Mouse (Mus musculus) adrenal gland, adult (tissue): Measurements from ENCODE around the gene Ctnna3.
"Not testable (repeated sequence)": the region's sequence is repeated elsewhere in the genome, so short reads cannot be mapped to it uniquely, and the experiment has no call there.

Source experiments
- DNase-seq, 2 experiments: peaks; one replicate each; pipeline ENCODE4 v3.0.0; 2022 to 2023; ENCODE audit warnings: low spot score in 1 of 2; ENCODE audit not compliant: inconsistent age in 2 of 2

Gene Ctnna3

DNA sequence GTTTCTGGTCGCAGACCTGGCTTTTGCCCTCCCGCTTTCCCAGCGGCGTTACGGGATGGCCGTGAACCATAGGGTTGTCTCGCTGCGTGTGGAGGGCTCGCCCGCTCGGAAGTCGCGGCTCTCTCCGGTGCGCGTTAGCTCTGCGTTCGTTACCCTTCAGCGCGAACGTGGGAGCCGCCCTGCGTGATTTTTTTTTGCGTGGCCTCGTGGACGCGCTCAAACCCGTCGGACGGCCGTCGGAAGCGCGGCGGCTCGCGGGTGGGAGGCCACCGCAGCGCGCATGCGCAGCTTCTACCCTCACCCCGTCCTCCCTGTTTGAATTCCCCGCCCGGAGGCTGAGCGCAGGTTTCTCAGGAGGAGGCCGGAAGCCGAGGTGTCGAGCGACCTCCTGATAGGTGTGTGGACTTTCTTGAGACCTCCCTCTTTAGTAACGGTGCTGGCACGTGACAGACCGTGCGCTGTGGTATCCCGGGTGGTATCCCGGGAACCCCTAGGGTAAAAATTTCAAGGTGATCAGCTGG is at the start of gene Ctnna3:
Gene Ctnna3 (plus strand): TSS at position 314 of the 521 bp plus-strand sequence.
- peak; percentile 92 to 95 for DNase-seq

DNA sequence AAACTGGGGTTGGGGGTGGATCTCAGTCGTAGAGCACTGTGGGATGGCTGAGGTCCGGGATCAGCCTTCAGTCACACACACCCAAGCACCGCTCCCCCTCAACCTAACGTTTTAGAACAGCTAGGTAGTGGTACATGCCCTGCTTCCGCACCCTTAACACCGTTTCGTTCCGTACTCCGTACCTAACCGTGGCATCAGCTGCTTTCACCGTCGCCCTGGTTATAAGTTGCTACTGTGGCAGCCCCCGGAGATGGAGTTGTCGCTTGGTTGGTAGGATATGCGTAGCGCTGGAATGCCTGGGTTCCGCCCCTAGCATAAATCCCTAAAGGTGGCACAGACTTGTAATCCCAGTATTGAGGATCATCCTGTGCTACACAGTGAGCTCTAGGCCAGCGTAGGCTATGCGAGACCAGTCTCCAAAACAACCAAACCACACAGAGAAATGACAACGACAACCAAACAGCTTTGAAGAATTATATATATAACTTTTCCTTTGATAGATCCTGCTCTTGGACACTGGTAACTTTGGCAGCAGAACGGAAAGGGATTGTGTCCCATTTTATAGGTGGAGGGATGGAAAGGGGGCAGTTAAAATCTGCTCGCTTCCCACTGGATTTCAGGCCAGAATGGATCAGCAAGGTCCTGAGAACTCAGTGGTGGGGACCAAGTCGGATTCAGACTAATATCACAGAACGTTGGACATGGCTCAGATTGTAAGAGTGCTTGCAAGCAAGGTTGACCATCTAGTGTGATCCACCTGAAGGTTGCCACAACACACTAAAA is 48.2 kb upstream of the Ctnna3 start, which contains the start of gene Sirt1:
Gene Sirt1 (minus strand): TSS at position 207 of the 783 bp plus-strand sequence.
- DNase-seq = peak; percentile 27 to 55

DNA sequence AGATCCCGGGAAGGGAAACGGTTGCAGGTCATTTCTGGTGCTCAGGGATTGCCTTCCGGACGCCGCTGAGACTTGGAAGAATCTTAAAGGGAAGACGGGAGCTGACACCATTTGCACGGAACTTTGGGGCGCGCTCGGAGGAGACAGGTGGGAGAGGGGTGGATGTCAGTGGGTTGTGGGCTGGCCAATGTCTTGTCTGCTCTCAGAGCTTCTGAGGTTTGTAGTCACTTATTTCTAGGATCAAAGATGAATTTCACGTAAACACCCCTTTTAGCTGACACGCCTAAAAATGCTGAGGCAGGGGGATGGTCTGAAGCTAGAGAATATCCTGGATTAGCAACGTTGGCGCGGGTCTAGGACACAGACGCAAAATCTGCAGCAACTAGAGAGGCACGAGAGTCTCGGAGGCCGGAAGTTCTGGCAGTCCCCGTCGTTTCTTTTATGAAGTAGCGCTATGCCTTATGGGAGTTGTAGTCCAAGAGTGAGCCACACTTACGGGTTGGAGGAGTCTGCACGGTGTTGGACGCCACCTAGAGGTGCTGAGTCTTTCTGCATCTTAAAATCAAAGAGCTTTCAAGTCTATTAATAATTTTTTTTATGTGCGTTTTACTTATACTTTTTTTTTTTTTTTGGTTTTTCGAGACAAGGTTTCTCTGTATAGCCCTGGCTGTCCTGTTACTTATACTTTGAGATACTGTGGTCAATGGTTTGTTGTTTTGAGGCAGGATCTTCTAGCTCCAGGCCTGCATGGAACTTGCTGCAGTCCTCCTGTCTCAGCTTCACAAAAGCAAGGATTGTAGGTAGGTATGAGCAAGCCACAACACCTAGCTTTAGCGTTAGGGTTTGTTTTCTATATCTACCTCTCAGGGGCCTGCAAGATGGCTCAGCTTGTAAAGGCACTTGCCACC is 47.3 kb upstream of the Ctnna3 start, which contains the start of gene Dnajc12:
Gene Dnajc12 (plus strand): TSS at position 72 of the 908 bp plus-strand sequence.
- DNase-seq = peak; percentile 80 to 95

DNA sequence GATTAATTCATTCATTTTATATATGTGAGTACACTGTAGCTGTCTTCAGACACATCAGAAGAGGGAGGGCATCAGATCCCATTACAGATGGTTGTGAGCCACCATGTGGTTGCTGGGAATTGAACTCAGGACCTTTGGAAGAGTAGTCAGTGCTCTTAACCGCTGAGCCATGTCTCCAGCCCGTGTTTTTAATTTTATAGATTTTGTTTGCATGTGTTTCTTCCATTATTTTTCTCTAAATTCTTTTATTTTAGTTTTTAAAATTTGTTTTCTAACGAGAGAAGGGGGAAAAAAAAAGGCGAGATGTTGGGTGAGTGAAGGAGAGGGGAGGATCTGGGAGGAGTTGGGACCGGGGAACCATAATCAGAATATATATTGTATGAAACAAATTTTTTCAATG is 44.0 kb upstream of the Ctnna3 start:
- DNase-seq = not testable (repeated sequence)

DNA sequence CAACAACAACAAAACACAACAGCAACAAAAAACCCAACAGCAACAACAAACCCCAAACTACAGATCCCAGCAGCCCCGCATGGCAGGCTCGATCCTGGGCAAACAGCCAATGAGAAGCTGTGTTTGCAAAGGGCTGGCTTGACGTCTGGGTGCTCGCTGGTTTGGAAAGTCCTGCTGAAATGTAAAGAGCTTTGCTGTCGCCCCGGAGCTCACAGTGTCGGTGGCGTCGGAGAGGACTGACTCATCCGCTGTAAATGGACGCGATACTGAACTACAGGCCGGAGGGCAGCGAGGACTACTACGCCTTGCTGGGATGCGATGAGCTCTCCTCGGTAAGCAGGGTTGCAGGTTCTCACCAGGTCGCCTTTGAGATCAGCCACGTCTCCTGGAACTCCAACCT is 43.5 kb upstream of the Ctnna3 start:
- DNase-seq = peak; percentile 89 to 95

DNA sequence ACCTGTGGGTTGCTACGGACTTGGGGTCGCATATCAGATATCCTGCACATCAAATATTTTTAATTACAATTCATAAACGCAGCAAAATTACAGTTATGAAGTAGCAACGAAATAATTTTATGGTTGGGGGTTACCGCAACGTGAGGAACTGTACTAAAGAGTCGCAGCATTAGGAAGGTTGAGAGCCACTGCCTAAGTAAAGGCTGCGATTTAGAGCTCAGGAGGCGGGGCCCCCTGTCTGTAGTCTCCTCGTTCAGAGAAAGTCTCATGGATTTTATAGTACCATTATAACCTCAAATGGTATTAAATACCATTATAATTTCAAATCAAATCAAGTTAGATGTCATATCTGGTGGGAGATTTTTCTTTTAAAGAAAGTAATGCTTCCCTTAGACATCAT is 42.9 kb upstream of the Ctnna3 start:
- no peak for DNase-seq

DNA sequence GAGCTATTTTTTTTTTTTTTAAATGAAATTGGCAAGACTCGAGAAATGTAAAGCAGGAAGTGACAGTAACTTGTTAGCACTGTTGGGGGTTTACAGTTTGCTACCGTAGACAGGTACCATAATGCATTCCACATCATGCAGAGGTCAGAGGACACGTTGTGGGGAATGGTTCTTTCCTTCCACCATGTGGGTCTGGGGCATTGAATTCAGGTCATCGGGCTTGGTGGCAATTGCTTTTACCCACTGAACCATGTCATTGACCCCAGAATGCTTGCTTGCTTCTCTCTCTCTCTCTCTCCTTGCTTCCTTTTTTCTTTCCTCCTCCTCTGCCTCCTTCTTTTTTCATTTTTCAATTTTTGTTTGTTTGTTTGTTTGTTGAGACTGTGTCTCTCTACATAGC is 41.0 kb upstream of the Ctnna3 start:
- no peak for DNase-seq

DNA sequence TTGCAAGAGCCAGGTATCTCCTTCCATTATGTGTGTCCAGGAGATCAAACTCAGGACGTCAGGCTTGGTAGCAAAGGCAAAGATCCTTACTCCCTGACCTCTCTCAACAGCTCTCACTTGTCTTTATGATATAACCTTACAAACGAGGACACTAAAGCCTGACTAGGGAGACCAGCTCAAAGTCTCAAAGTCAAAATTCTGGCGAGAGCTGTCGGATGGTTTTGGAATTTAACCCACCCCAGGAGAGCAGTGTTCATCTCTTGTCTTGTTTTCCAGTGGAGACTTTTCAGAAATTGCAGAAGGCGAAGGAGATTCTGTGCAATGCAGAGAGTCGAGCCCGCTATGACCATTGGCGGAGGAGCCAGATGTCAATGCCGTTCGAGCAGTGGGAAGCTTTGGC is 32.9 kb upstream of the Ctnna3 start:
- no peak for DNase-seq

DNA sequence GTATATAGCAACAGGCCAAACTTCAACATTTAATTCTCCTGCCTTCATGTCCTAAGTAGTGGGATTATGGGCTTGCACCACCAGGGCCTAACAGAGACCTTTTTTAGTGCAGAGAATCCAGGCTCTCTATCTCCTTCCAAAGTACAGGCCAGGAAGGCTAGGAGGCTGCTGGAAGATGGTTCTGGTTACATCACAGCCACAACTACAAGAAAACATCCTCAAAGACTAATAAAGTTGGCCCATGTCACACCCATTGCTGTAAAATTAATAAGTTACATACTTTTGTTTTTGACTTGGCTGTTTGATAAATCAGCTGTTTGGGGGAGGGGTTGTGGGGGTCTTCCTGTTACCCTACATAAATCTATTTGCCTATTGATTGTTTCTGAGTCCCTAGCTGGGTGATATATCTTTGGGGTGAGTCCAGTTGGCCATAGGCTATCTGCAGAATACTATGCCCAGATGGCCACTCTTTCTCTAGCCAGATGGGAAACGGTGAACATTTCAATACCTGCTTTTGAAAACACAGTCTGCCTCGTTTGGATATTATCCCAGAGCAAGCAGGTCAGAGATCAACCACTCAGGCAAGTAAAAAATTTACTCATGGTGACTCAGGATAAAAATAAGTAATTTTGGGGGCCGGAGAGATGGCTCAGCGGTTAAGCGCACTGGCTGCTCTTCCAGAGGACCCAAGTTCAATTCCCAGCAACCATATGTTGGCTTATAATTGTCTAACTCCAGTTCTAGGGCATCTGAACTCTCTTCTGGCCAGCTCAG is 27.0 kb upstream of the Ctnna3 start:
- DNase-seq = no peak

DNA sequence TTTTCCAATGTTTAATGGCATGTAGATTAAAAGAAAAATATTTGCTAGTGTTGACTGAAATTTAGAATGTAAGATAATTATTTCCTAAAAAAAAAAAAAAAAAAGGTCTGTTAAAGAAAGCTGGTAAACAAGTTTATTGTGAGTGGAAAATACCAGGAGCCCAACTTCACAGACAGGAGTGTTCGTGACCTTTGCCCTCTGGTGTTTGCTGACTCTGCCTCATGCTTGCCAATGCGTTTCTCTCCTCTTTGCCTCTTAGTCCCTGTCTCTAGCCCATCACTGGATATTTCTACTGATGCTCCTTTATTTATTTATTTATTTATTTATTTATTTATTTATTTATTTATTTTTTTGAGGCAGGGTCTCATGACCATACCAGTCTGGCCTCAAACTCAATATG is 26.3 kb upstream of the Ctnna3 start:
- DNase-seq = no peak

DNA sequence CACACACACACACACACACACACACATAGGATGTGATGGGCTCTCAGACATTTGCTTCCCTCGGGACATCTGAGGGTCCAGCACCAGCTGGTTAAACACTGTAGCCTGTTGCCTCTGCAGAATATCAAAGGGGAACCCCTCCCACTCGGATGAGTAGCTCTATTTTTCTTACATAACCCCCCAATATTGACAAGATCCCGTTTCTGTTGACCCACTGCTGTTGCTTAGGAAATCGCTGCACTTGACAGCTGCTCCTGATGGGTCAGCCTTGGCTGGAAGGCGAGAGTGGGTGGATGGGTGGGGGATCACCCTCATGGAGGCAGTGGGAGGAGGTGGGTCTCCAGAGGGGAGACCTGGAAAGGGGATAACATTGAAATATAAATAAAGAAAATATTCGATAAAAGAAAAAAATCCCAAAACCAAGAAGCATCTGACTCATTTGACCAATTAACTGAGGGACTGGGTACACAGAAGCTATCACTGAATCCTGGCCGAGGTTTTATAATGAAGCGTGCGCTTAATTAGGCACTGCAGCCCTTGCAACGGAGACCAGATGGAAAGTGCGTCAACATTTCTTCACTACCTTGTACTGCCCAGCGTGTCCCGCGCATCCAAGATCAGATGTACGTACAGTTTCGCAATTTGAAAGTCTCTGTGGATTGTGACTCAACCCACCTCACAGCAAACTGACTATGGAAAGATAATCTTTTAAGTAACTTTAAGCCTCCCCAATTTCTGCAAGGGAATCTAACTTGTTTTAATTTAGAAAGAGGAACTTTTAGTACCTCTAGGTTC is 19.5 kb upstream of the Ctnna3 start:
- no peak for DNase-seq

DNA sequence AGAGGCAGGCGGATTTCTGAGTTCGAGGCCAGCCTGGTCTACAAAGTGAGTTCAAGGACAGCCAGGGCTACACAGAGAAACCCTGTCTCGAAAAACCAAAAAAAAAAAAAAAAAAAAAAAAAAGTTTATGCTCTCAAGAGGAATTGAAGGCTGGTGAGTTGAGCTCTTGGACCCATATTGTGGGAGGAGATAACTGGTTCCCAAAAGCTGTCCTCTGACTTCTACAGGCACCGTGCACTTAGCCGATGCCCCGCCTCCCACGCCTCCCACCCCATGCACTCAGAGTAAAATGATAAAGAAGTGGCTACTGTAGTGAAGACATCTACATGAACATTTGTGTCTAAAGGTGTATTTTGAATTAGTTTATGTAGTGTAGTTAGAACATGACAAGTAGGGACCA is 18.2 kb upstream of the Ctnna3 start:
- DNase-seq = not testable (repeated sequence)

DNA sequence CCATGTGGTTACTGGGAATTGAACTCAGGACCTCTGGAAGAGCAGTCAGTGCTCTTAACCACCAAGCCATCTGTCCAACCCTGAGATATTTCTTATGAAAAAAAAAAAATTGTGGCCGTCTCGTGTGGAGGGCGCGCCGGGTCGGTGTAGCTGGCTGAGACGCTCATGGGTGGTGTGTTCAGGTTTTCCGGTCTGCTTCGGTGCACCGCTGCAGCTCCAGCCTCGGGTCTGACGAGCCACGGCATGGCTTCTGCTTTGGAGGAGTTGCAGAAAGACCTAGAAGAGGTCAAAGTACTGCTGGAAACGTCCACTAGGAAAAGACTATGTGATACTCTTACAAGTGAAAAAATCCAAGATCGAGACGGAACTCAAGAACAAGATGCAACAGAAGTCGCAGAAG is 17.1 kb upstream of the Ctnna3 start:
- no peak for DNase-seq

DNA sequence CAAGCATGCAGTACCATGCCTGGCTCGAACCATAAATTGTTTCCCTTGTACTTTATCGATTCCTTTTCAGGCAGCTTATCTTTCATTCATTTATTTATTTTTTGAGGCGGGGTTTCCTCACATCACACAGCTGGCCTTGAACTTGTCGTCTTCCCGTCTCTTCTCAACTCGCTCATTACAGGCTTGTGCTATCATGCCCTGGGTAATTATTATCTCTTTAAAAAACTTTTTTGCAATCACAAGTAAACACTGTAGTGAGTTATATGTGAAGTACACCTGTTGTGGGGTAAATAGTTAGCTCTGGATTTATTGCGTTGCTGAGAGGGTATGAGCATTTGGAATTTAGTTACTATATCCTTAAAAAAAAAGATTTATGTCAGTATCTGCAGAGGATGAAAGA is 14.6 kb upstream of the Ctnna3 start:
- no peak for DNase-seq

DNA sequence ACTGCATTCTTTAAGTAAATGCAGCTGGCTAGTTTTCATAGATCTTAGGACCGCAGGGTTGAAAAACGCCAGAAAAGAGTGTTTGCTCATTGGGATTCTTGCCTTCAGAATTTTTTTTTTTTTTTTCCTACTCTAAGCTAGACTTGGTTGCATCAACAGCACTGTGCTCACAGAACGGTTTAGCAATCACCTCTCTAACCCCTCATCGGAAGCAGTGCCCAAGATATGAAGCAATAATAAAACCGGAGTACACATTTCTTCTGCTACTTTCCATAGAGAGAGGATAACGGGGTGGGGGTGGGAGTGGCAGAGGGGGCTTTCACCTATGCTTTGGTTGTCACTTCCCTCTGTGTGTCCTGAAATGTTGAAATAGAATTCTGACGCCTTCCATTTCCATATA is 14.0 kb upstream of the Ctnna3 start:
- DNase-seq = no peak

DNA sequence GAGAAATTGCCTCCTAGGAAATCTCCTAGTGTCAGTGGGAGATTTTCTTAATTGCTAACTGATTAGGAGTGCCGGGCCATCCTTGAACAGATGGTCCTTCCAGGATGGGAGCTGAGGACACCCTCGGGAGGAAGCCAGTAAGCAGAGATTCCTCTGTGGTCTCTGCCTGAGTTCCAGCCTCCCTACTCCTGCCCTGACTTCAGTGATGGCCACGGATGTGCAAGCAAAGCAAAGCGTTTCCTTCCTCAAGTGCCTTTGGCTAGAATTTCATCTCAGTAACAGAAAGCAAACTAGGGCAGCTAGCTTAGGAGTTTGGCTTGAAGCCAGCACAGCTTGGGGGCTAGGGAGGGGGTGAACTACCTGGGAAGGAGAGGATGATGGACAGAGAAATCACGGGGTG is 12.8 kb upstream of the Ctnna3 start:
- no peak for DNase-seq

DNA sequence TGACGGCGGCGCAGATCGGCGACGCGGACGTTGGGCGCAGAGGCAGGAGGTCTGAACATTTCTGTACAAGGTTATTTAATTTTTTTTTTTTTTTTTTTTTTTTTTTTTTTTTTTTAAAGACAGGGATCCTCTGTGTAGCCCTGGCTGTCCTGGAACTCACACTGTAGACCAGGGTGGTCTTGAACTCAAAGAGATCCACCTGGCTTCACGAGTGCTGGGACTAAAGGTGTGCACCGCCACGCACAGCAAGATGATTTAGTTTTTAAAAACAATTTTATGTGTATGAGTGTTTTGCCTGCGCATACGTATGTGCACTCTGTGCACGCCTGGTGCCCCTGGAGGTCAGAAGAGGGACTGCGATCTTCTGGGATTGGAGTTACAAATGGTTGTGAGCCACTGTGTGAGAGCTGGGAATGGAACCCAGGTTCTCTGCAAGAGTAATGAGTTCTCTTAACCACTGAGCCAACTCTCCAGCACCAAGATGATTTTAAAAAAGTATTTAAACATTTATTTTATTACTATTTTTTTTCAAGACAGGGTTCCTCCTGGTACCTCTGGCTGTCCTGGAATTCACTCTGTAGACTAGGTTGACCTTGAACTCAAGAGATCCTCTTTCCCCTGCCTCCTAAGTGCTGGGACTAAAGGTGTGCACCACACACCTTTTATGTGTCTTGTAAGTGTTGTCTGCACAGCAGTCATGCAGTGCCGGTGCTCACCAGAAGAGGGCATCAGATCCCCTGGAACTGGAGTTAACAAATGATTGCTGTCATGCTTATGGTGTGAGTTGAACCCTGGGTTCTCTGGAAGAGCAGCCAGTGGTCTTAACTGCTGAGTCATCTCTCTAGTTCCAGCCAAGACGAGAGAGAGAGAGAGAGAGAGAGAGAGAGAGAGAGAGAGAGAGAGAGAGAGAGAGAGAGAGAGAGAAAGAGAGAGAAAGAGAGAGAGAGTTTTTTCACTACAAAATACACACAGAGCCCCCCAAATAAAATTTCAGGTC is 7.9 kb upstream of the Ctnna3 start, which contains the start of gene Gm7075:
Gene Gm7075 (minus strand): TSS at position 51 of the 997 bp plus-strand sequence.
- peak; percentile 49 to 82 for DNase-seq

DNA sequence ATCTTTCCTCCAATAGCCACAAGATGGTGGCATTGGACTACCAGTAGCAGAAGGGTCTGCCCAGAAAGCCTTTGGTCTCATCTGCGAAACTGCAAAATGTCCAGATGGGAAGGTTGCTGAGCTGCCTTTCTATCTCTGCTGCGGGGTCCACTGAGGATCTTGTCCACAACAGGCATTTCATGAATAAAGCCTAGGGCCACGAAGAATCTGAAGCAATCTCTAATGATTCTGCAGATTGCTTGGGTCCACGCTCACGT is 7.2 kb upstream of the Ctnna3 start:
- DNase-seq = no peak
